Mouse (Mus musculus): ENCODE data around the gene Ssxb10. TPM values are rescaled to one million over a fixed set of nuclear protein-coding genes. Genes with fewer than 3 reads are reported as not detected.

The Ssxb10 gene
- not detected in 2 replicates for total RNA-seq (2023)

DNA sequence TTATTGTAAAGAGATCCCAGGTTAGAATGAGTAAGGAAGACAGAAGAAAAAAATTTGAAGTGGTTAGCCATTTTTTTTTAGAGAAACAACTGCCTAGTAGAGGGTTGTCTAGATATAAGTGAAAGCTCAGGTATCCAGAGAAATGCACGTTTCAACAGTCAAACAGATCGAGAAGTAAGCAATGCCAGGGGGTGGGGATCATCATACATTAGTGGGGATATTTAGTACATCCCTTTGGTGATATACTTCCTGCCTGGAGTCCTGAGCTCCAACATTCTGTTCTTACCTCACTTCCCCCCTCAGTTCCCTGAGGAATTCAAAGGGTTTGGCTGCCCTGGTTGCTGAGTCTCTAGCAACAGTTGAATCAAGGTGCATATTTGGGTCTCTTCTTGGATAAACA is at the start of gene Ssxb10:
Gene Ssxb10, plus strand, starts transcription at position 301 of the 400 bp plus-strand sequence.

DNA sequence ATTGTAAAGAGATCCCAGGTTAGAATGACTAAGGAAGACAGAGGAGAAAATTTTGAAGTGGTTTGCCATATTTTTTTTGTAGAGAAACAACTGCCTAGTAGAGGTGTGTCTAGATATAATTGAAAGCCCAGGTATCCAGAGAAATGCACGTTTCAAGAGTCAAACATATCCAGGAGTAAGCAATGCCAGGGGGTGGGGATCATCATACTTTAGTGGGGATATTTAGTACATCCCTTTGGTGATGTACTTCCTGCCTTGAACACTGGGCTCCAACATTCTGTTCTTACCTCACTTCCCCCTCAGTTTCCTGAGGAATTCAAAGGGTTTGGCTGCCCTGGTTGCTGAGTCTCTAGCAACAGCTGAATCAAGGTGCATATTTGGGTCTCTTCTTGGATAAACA is 39.5 kb downstream of the Ssxb10 start, which contains the start of gene Ssxb9:
Gene Ssxb9, plus strand, starts transcription at position 301 of the 400 bp plus-strand sequence.

Other genes starting within 250 kb of the Ssxb10 start
- 136 and 163 TPM in 2 replicates for gene Was, start 236.9 kb upstream of the Ssxb10 start, total RNA-seq (2023)
- 33.9 and 43.9 TPM in 2 replicates for gene Wdr13, start 194.5 kb upstream of the Ssxb10 start, total RNA-seq (2023)
- 315 and 338 TPM in 2 replicates for gene Rbm3, start 181.5 kb upstream of the Ssxb10 start, total RNA-seq (2023)
- 11.0 and 12.5 TPM in 2 replicates for gene Tbc1d25, start 151.2 kb upstream of the Ssxb10 start, total RNA-seq (2023)
- 36.6 and 52.5 TPM in 2 replicates for gene Ebp, start 133.9 kb upstream of the Ssxb10 start, total RNA-seq (2023)
- not detected in 2 replicates for gene Porcn, start 120.9 kb upstream of the Ssxb10 start, total RNA-seq (2023)
- gene Ftsj1, start 75.0 kb upstream of the Ssxb10 start, total RNA-seq (2023): 10.7 and 14.4 TPM in 2 replicates
- gene Slc38a5, start 56.3 kb upstream of the Ssxb10 start, total RNA-seq (2023): 0.22 and 1.1 TPM in 2 replicates
- not detected in 2 replicates for gene Ssxb9, start 39.6 kb downstream of the Ssxb10 start, total RNA-seq (2023)
- not detected in 2 replicates for gene Ssxb1, start 85.9 kb downstream of the Ssxb10 start, total RNA-seq (2023)
- not detected in 2 replicates for gene Ssxb2, start 134.3 kb downstream of the Ssxb10 start, total RNA-seq (2023)
- gene Gm14459, start 197.5 kb downstream of the Ssxb10 start, total RNA-seq (2023): not detected in 2 replicates
- gene Ssxb6, start 220.8 kb downstream of the Ssxb10 start, total RNA-seq (2023): not detected in 2 replicates

Measured in neutrophil, adult 65 days (primary cell).